Mouse (Mus musculus): ENCODE measurements around the gene Smpdl3a.

DNA sequence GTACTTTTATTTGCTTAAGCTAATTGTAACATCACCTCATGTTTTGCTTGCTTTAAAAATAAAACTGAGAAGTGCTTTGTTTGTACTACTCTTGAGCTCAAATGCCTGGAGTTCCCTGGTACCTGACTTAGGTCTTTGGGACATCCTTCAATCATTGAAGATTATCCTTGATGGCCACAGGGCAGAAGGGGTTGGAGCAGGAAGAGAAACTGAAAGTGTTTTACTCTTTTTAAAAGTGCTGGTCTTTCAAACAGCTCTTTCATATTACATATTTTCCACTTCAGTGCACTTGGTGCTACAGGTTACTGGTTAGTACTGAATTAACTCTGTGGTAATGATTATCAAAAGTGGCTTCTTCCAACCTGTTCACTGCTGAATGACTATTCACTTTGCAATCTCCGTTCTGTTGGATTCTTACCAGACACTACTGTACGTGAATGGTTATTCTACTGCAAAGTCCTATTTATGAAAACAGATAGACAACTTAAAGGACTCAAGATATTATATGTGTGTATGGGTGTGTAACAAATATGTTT lies 38.9 kb upstream of the Smpdl3a start:
- TF ChIP-seq POLR2A (IDR thresholded peaks at IDR 0.05; ENCODE audit: low read depth, low read length) (no peak), CTCF (IDR thresholded peaks at IDR 0.05; ENCODE audit: borderline replicate concordance, insufficient read depth, low read length) (no peak)

Measured in embryonic fibroblast, embryonic 13.5 days (primary cell).